Mouse (Mus musculus) midbrain, postnatal 0 days (tissue): ENCODE results near the gene Tacr2. TPM values are rescaled to one million over a fixed set of nuclear protein-coding genes. Genes with fewer than 3 reads are reported as not detected.

Source experiments
- ATAC-seq: fragments of 200-750 bp; cut with Nextera tagmentation; 2 replicates; pipeline ENCODE4 v1.8.0; 2017; ENCODE audit warnings: moderate number of reproducible peaks, mild to moderate bottlenecking, moderate TSS enrichment, moderate library complexity; ENCODE audit not compliant: low FRiP score
- DNase-seq: peaks from one replicate; pipeline ENCODE4 v3.0.0-alpha.2; 2015; ENCODE audit warnings: low spot score
- H3K27ac ChIP-seq: fragments of 300-500 bp; sonication (generic); 2 replicates; pipeline ENCODE4 v1.5.1; 2014; ENCODE audit warnings: low read depth, mild to moderate bottlenecking, low read length, mixed read lengths
- H3K27me3 ChIP-seq: fragments of 300-500 bp; sonication (generic); 2 replicates; pipeline ENCODE4 v1.6.1; 2014; ENCODE audit warnings: low read length, control low read depth, mixed read lengths; ENCODE audit not compliant: insufficient read depth
- H3K36me3 ChIP-seq: fragments of 300-500 bp; sonication (generic); 2 replicates; pipeline ENCODE4 v1.6.1; 2014; ENCODE audit warnings: low read length, control low read depth, mixed read lengths; ENCODE audit not compliant: insufficient read depth
- H3K4me1 ChIP-seq: fragments of 300-500 bp; sonication (generic); 2 replicates; pipeline ENCODE4 v1.6.1; 2014; ENCODE audit warnings: mild to moderate bottlenecking, control low read depth, antibody characterized with exemption, low read length, mixed read lengths; ENCODE audit not compliant: insufficient read depth
- H3K4me2 ChIP-seq: fragments of 300-500 bp; sonication (generic); 2 replicates; pipeline ENCODE4 v1.6.1; 2014; ENCODE audit warnings: low read depth, mild to moderate bottlenecking, low read length, mixed read lengths; ENCODE audit not compliant: poor library complexity, severe bottlenecking
- H3K4me3 ChIP-seq: fragments of 300-500 bp; sonication (generic); 2 replicates; pipeline ENCODE4 v1.5.1; 2014; ENCODE audit warnings: low read depth, mild to moderate bottlenecking, low read length, moderate library complexity
- H3K9ac ChIP-seq: fragments of 300-500 bp; sonication (generic); replicated peaks from 2 replicates; pipeline ENCODE4 v1.6.1; 2014; ENCODE audit warnings: mild to moderate bottlenecking, low read length, moderate library complexity, mixed read lengths; ENCODE audit not compliant: poor library complexity, severe bottlenecking
- H3K9me3 ChIP-seq: fragments of 300-500 bp; sonication (generic); 2 replicates; pipeline ENCODE4 v1.6.1; 2016; ENCODE audit warnings: low read length, control low read depth
- CTCF ChIP-seq: IDR thresholded peaks from 2 replicates; pipeline ENCODE4 v1.5.1; 2016; ENCODE audit warnings: antibody characterized with exemption, mild to moderate bottlenecking
- WGBS: fragments of 180-500 bp; shearing (Covaris S2); extraction: QIAGEN DNeasy Blood & Tissue Kit; methylation state at CpG from one replicate; pipeline ENCODE4 v1.1.7; 2014; 5-methylcytosine and 5-hydroxymethylcytosine counted together
- polyA plus RNA-seq: library from polyadenylated mRNA; unstranded; fragments of >200 nt; fragmentation: Nextera tagmentation; extraction: Ambion mirVana; gene quantifications from 2 replicates; pipeline ENCODE4 v1.2.1, GENCODE M21; 2015
- total RNA-seq: library from RNA; depleted of rRNA; stranded (reverse); fragments of >200 nt; gene quantifications from 2 replicates; pipeline ENCODE4 v1.2.3, GENCODE M21; 2014

Tacr2 gene
- total and polyA plus RNA-seq, 2 experiments from 2014 or later, result 0.06 TPM; not detected in 1

GRCm38 (mm10) chr10:62300006-62300827 lies 48.0 kb downstream of the Tacr2 start:
- H3K27me3 ChIP-seq, result no peaks in the 10 kb centered on the region
- TF ChIP-seq CTCF, result no peak
- no peak overlapping the region for H3K4me2 ChIP-seq
- no peaks in the 10 kb centered on the region for H3K4me1 ChIP-seq
- peaks cover 45% of the 10 kb centered on the region for H3K36me3 ChIP-seq
- ATAC-seq (peak; percentile 66; the same call in 1 of the 2 replicates), DNase-seq (peak; percentile 47)
- H3K4me3 ChIP-seq, result no peak overlapping the region
- H3K9me3 ChIP-seq, result no peaks in the 10 kb centered on the region
- H3K9ac ChIP-seq, result no peak overlapping the region
- 80% methylated on average over 23 of the region's 23 CpGs for WGBS
- H3K27ac ChIP-seq, result peak overlapping the region; percentile 2

DNA sequence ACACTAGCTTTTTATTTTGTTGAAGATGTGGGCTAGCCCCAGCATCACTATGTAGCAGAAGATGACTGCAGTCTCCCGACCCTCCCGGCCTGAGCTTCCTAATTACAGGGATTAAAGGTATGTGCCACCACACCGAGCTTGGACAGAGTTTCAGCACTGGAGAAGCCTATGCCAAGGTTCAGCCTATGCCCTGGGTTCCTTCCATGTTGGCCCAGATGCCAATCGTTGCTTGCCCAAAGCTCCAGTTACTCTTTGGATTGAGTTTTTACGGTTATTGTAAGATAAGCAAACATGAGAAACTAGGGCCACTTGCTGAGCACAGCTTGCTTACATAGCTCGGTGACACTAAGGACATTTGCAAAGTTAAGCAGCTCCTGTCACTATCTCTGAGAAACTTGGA lies 52.9 kb downstream of the Tacr2 start:
- H3K4me2 ChIP-seq, result no peak overlapping the region
- no peak for TF ChIP-seq CTCF
- 82% methylated on average over 6 of the region's 6 CpGs for WGBS
- DNase-seq (no peak), ATAC-seq (no peak)
- no peak overlapping the region for H3K4me3 ChIP-seq
- H3K4me1 ChIP-seq, result no peaks in the 10 kb centered on the region
- H3K36me3 ChIP-seq, result peaks cover 26% of the 10 kb centered on the region
- no peak overlapping the region for H3K27ac ChIP-seq
- no peaks in the 10 kb centered on the region for H3K27me3 ChIP-seq
- H3K9me3 ChIP-seq, result no peaks in the 10 kb centered on the region
- H3K9ac ChIP-seq, result no peak overlapping the region

- no peaks in the 10 kb centered on the region for H3K9me3 ChIP-seq
- 68% methylated on average over 3 of the region's 3 CpGs for WGBS
- H3K4me2 ChIP-seq, result no peak overlapping the region
- peaks cover 24% of the 10 kb centered on the region for H3K36me3 ChIP-seq
- DNase-seq, result no peak
- no peak overlapping the region for H3K9ac ChIP-seq
- TF ChIP-seq CTCF, result no peak
- no peak overlapping the region for H3K4me3 ChIP-seq
- no peaks in the 10 kb centered on the region for H3K4me1 ChIP-seq
- no peak for ATAC-seq
- H3K27me3 ChIP-seq, result no peaks in the 10 kb centered on the region
- H3K27ac ChIP-seq, result no peak overlapping the region
Measured at GRCm38 (mm10) chr10:62306483-62306882, 54.2 kb downstream of the Tacr2 start.

DNA sequence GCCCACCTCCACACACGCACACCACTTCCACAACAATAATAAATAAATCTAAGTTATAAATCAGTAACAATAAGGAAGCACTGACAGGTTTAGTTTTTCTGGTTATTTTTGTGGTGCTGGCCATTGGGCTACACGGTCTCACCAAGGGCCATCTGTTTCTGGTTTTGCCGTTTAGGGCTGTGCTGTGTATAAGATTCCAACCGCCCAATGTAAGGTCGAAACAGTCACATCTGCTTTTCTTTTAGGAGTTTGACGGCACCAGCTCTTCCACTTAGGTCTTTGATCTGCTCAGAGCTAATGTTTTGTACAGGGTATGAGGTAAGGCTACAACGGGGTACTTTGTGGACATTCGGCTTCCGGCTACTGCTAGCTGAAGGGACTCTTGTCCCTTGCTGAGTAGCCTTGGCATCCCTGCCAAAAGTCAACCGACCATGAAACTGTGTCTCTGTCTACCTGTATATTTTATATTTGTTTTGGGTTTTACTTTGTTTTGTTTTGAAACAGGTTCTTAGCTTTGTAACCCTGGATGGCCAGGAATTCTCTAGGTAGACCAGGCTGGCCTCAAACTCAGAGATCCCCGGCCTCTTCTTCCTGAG lies 56.8 kb downstream of the Tacr2 start:
- Histone ChIP-seq H3K4me1 (no peaks in the 10 kb centered on the region), H3K4me3 (no peak overlapping the region), H3K4me2 (no peak overlapping the region), H3K9me3 (no peaks in the 10 kb centered on the region), H3K36me3 (peaks cover 19% of the 10 kb centered on the region), H3K27ac (no peak overlapping the region), H3K9ac (no peak overlapping the region), H3K27me3 (no peaks in the 10 kb centered on the region)
- 88% methylated on average over 11 of the region's 11 CpGs for WGBS
- DNase-seq (no peak), ATAC-seq (no peak)
- no peak for TF ChIP-seq CTCF

GRCm38 (mm10) chr10:62309593-62309992 lies 57.4 kb downstream of the Tacr2 start:
- peaks cover 13% of the 10 kb centered on the region for H3K36me3 ChIP-seq
- no peak for ATAC-seq

More at GRCm38 (mm10) chr10:62309593-62309992, 57.4 kb downstream of the Tacr2 start:
- Histone ChIP-seq H3K9ac (no peak overlapping the region), H3K4me2 (no peak overlapping the region), H3K27me3 (no peaks in the 10 kb centered on the region), H3K27ac (no peak overlapping the region), H3K4me3 (no peak overlapping the region), H3K9me3 (no peaks in the 10 kb centered on the region), H3K4me1 (no peaks in the 10 kb centered on the region)
- WGBS, result 83% methylated on average over 5 of the region's 5 CpGs
- DNase-seq, result no peak
- TF ChIP-seq CTCF, result no peak
